Mouse (Mus musculus) cerebellum, adult 9-10 months (tissue): ENCODE measurements at regions not wholly inside any gene's neighbourhood (a gene's known extent, or its start where the extent isn't known, plus 50 kb on each side); places are given as distances from the start of the nearest gene placed in this dataset.

Experiments
- DNase-seq: peaks from one replicate; pipeline ENCODE4 v3.0.0; 2022

GRCm38 (mm10) chr14:82065173-82065572 lies 2081.3 kb downstream of the Olfm4 start:
- DNase-seq: no peak

- DNase-seq: no peak
These were observed 2117.8 kb downstream of the Olfm4 start for GRCm38 (mm10) chr14:82101643-82102042.

GRCm38 (mm10) chr14:82112851-82113250 lies 2129.0 kb downstream of the Olfm4 start:
- DNase-seq: no peak

- peak; percentile 7 for DNase-seq
These were observed 2165.1 kb downstream of the Olfm4 start for GRCm38 (mm10) chr14:82148827-82149498.

- no peak for DNase-seq
These were observed 2201.5 kb downstream of the Olfm4 start for GRCm38 (mm10) chr14:82185334-82185733.

- peak; percentile 3 for DNase-seq
These were observed 2226.5 kb downstream of the Olfm4 start for GRCm38 (mm10) chr14:82210402-82210801.

GRCm38 (mm10) chr14:82228522-82228921 lies 2214.8 kb upstream of the Pcdh17 start:
- DNase-seq: no peak

GRCm38 (mm10) chr14:82236238-82236637 lies 2207.1 kb upstream of the Pcdh17 start:
- no peak for DNase-seq

GRCm38 (mm10) chr14:82243321-82243720 lies 2200.0 kb upstream of the Pcdh17 start:
- DNase-seq: no peak

- no peak for DNase-seq
These were observed 2198.5 kb upstream of the Pcdh17 start for GRCm38 (mm10) chr14:82244891-82245290.
